Mouse (Mus musculus) embryonic facial prominence, embryonic 13.5 days (tissue): ENCODE results near the gene Ppt1. TPM values are rescaled to one million over a fixed set of nuclear protein-coding genes. Genes with fewer than 3 reads are reported as not detected.
A peak's percentile ranks its signal among the peaks of the same experiment; 100 is the strongest.

ENCODE experiments used
- ATAC-seq: fragments of 200-750 bp; cut with Nextera tagmentation; 2 replicates; pipeline ENCODE4 v1.8.0; 2017; ENCODE audit warnings: low read depth; ENCODE audit not compliant: insufficient number of reproducible peaks, insufficient read depth, low FRiP score, low TSS enrichment
- H3K27ac ChIP-seq: fragments of 300-500 bp; sonication (generic); 2 replicates; pipeline ENCODE4 v1.5.1; 2015; ENCODE audit warnings: moderate library complexity, mild to moderate bottlenecking, inconsistent platforms
- H3K27me3 ChIP-seq: fragments of 300-500 bp; sonication (generic); 2 replicates; pipeline ENCODE4 v1.6.1; 2015; ENCODE audit warnings: mild to moderate bottlenecking, inconsistent platforms
- H3K36me3 ChIP-seq: fragments of 300-500 bp; sonication (generic); 2 replicates; pipeline ENCODE4 v1.6.1; 2015; ENCODE audit warnings: mild to moderate bottlenecking, inconsistent platforms
- H3K4me1 ChIP-seq: fragments of 300-500 bp; sonication (generic); 2 replicates; pipeline ENCODE4 v1.6.1; 2015; ENCODE audit warnings: inconsistent platforms
- H3K4me2 ChIP-seq: fragments of 300-500 bp; sonication (generic); 2 replicates; pipeline ENCODE4 v1.6.1; 2015; ENCODE audit warnings: moderate library complexity, mild to moderate bottlenecking, inconsistent platforms
- H3K4me3 ChIP-seq: fragments of 300-500 bp; sonication (generic); 2 replicates; pipeline ENCODE4 v1.5.1; 2015; ENCODE audit warnings: mild to moderate bottlenecking, inconsistent platforms
- H3K9ac ChIP-seq: fragments of 300-500 bp; sonication (generic); 2 replicates; pipeline ENCODE4 v1.6.1; 2015; ENCODE audit warnings: mild to moderate bottlenecking, inconsistent platforms
- H3K9me3 ChIP-seq: fragments of 300-500 bp; sonication (generic); 2 replicates; pipeline ENCODE4 v1.6.1; 2016; ENCODE audit warnings: inconsistent platforms
- WGBS: fragments of 180-500 bp; shearing (Covaris S2); methylation state at CpG from one replicate; pipeline ENCODE4 v1.1.7; 2015; ENCODE audit warnings: mixed read lengths; 5-methylcytosine and 5-hydroxymethylcytosine counted together
- polyA plus RNA-seq: library from polyadenylated mRNA; unstranded; fragments of >200 nt; fragmentation: Nextera tagmentation; extraction: Ambion mirVana; gene quantifications from 2 replicates; pipeline ENCODE4 v1.2.1, GENCODE M21; 2015

Ppt1 gene
- polyA plus RNA-seq, 1 experiment from 2014 or later, result 81.7 TPM

DNA sequence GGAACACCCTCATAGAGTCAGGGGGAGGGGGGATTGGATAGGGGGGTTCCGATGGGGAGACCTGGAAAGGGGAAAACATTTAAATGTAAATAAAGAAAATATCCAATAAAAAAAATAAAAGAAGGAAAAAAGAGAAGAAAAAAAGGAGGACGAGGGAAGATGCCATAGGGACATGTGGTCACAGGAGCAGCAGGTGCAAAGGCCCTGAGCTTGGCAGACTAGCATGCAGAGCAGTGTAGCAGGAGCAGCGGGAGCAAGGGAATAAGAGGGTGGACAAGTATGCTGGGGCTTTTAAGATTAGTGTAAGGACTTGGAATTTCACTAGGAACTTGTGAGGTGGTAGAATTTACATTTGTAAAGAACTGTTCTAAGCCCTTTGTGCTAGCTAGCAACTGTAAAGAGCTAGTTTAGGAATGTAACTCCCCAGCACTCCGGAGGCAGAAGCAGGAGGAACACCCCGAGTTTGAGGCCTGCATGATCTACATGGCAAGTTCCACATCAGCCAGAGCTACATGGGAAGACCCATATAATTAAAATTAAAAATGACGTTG is 1.2 kb downstream of the Ppt1 start:
- H3K4me3 ChIP-seq, result no peak overlapping the region
- peaks cover 17% of the 10 kb centered on the region for H3K4me1 ChIP-seq
- 75% methylated on average over 6 of the region's 6 CpGs for WGBS
- no peak overlapping the region for H3K27ac ChIP-seq
- peaks cover 14% of the 10 kb centered on the region for H3K36me3 ChIP-seq
- H3K9ac ChIP-seq, result no peak overlapping the region
- H3K9me3 ChIP-seq, result no peaks in the 10 kb centered on the region
- peak overlapping the region; percentile 85 for H3K4me2 ChIP-seq
- ATAC-seq, result no peak
- H3K27me3 ChIP-seq, result no peaks in the 10 kb centered on the region

DNA sequence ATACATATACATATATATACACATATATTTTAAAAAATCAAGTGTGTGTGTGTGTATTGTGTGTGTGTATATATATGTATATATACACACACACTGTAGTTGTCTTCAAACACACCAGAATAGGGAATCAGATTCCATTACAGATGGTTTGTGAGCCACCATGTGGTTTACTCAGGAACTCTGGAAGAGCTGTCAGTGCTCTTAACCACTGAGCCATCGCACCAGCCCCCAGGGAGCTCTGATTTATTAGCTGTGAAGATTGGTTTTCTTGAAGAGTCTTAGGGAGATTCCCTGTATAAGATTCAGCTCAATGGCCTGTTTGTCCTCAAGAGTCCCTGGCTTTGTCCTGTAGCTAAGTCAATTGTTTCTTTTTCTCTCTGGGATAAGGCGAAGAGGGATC is 2.0 kb downstream of the Ppt1 start:
- no peak for ATAC-seq
- Histone ChIP-seq H3K27me3 (no peaks in the 10 kb centered on the region), H3K4me2 (no peak overlapping the region), H3K4me3 (no peak overlapping the region), H3K4me1 (peaks cover 17% of the 10 kb centered on the region), H3K27ac (no peak overlapping the region), H3K36me3 (peaks cover 15% of the 10 kb centered on the region), H3K9ac (no peak overlapping the region), H3K9me3 (no peaks in the 10 kb centered on the region)
- WGBS, result 75% methylated on average over 2 of the region's 2 CpGs

DNA sequence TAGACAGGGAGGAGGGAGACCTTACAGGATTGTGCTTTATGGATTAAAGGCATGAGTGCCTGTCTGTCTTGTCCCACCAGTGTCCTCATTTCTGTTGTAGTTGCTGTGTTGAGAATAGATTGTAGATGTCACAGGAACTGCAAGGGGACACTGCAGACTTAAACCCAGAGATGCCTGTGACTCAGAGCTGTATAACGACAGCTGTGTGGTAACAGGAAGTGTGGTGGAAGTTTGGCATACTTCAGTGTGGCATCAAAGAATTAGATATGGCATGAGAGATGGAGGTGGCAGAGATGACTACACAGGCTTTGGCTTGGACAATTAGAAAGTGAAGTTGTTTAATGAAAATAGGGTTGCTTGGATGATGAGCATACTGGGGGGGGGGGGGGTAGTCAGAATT is 2.4 kb downstream of the Ppt1 start:
- Histone ChIP-seq H3K4me3 (no peak overlapping the region), H3K36me3 (peaks cover 15% of the 10 kb centered on the region), H3K4me1 (peaks cover 17% of the 10 kb centered on the region), H3K4me2 (no peak overlapping the region), H3K9ac (no peak overlapping the region), H3K9me3 (no peaks in the 10 kb centered on the region), H3K27me3 (no peaks in the 10 kb centered on the region), H3K27ac (no peak overlapping the region)
- WGBS, result 63% methylated on average over 1 of the region's 1 CpGs
- no peak for ATAC-seq

DNA sequence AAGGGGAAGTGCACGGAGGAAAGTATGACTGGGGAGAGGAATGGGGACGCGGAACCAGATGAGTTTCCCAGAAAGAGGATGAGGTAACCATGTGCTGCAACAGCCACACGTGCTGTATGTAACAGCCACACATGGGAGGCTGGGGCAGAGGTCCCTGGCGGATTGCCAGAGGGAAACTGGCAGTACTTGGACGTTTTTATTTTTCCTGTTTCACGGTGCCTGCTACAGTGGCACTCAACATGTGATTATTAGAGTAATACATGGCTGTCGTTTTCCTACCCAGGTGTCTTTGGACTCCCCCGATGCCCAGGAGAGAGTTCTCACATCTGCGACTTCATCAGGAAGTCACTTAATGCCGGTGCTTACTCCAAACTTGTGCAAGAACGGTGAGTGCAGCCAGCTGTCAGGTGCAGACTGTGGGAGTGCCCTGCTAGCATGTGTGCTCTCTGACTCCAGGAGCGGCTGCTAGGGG is 12.1 kb downstream of the Ppt1 start:
- Histone ChIP-seq H3K4me2 (no peak overlapping the region), H3K9me3 (no peaks in the 10 kb centered on the region), H3K36me3 (peaks cover 72% of the 10 kb centered on the region), H3K27ac (no peak overlapping the region), H3K4me3 (no peak overlapping the region), H3K4me1 (no peaks in the 10 kb centered on the region), H3K9ac (no peak overlapping the region), H3K27me3 (no peaks in the 10 kb centered on the region)
- 78% methylated on average over 13 of the region's 13 CpGs for WGBS
- ATAC-seq, result no peak

DNA sequence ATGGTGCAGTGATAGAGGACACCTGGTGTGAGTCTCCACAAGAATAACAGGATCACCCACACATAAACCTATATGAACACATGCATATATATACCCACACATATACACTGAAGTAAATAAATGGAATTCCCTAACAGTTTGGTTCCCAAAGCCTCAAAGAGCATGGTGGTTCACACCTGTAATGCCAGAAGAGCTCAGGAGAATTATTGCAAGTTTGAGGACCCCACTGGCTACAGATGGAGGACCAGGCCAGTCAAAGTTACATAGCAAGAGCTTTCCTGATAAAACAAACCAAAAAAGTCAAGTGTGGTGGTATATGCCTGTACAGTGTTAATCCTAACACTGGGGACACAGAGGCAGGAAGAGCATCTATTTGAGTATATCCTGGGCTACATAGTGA is 15.5 kb downstream of the Ppt1 start:
- Histone ChIP-seq H3K36me3 (peaks cover 78% of the 10 kb centered on the region), H3K4me2 (no peak overlapping the region), H3K9me3 (no peaks in the 10 kb centered on the region), H3K9ac (no peak overlapping the region), H3K4me3 (no peak overlapping the region), H3K27me3 (no peaks in the 10 kb centered on the region), H3K27ac (no peak overlapping the region), H3K4me1 (no peaks in the 10 kb centered on the region)
- no peak for ATAC-seq

GRCm38 (mm10) chr4:122853691-122854090 is 17.6 kb downstream of the Ppt1 start:
- WGBS, result 74% methylated on average over 2 of the region's 2 CpGs
- H3K27me3 ChIP-seq, result no peaks in the 10 kb centered on the region
- no peak overlapping the region for H3K4me3 ChIP-seq
- H3K9ac ChIP-seq, result no peak overlapping the region
- no peak overlapping the region for H3K4me2 ChIP-seq
- H3K36me3 ChIP-seq, result peaks cover 78% of the 10 kb centered on the region
- no peak overlapping the region for H3K27ac ChIP-seq
- ATAC-seq, result no peak
- H3K4me1 ChIP-seq, result no peaks in the 10 kb centered on the region
- no peaks in the 10 kb centered on the region for H3K9me3 ChIP-seq

- H3K9me3 ChIP-seq, result no peaks in the 10 kb centered on the region
Observed at GRCm38 (mm10) chr4:122854770-122855169, 18.7 kb downstream of the Ppt1 start.

GRCm38 (mm10) chr4:122857909-122858308 is 21.9 kb downstream of the Ppt1 start:
- Histone ChIP-seq H3K27me3 (no peaks in the 10 kb centered on the region), H3K9ac (no peak overlapping the region), H3K4me2 (no peak overlapping the region), H3K27ac (no peak overlapping the region), H3K4me3 (no peak overlapping the region), H3K9me3 (no peaks in the 10 kb centered on the region), H3K4me1 (no peaks in the 10 kb centered on the region), H3K36me3 (peaks cover 85% of the 10 kb centered on the region)
- no peak for ATAC-seq
- 48% methylated on average over 2 of the region's 2 CpGs for WGBS

More at GRCm38 (mm10) chr4:122854770-122855169, 18.7 kb downstream of the Ppt1 start:
- Histone ChIP-seq H3K4me1 (no peaks in the 10 kb centered on the region), H3K36me3 (peaks cover 78% of the 10 kb centered on the region), H3K27ac (no peak overlapping the region), H3K4me2 (no peak overlapping the region), H3K9ac (no peak overlapping the region), H3K4me3 (no peak overlapping the region), H3K27me3 (no peaks in the 10 kb centered on the region)
- 88% methylated on average over 4 of the region's 4 CpGs for WGBS
- no peak for ATAC-seq

- H3K4me2 ChIP-seq, result no peak overlapping the region
- no peak overlapping the region for H3K4me3 ChIP-seq
- H3K36me3 ChIP-seq, result peaks cover 88% of the 10 kb centered on the region
- ATAC-seq, result no peak
- H3K27me3 ChIP-seq, result no peaks in the 10 kb centered on the region
- no peaks in the 10 kb centered on the region for H3K9me3 ChIP-seq
- no peak overlapping the region for H3K27ac ChIP-seq
- WGBS, result 68% methylated on average over 6 of the region's 6 CpGs
- H3K4me1 ChIP-seq, result no peaks in the 10 kb centered on the region
- H3K9ac ChIP-seq, result peak overlapping the region; percentile 4; the same call in 1 of the 2 replicates
Observed at GRCm38 (mm10) chr4:122859096-122859674, 23.1 kb downstream of the Ppt1 start.

- Histone ChIP-seq H3K4me3 (no peak overlapping the region), H3K9ac (no peak overlapping the region), H3K4me2 (no peak overlapping the region), H3K36me3 (peaks cover 87% of the 10 kb centered on the region), H3K9me3 (no peaks in the 10 kb centered on the region), H3K27ac (no peak overlapping the region), H3K27me3 (no peaks in the 10 kb centered on the region), H3K4me1 (no peaks in the 10 kb centered on the region)
- ATAC-seq, result no peak
- 89% methylated on average over 4 of the region's 4 CpGs for WGBS
Observed at GRCm38 (mm10) chr4:122861836-122862235, 25.8 kb downstream of the Ppt1 start.

- no peak for ATAC-seq
- H3K36me3 ChIP-seq, result peaks cover 80% of the 10 kb centered on the region
- 91% methylated on average over 1 of the region's 1 CpGs for WGBS
- no peak overlapping the region for H3K9ac ChIP-seq
- H3K27ac ChIP-seq, result no peak overlapping the region
- no peaks in the 10 kb centered on the region for H3K4me1 ChIP-seq
- no peak overlapping the region for H3K4me3 ChIP-seq
- H3K9me3 ChIP-seq, result no peaks in the 10 kb centered on the region
- no peak overlapping the region for H3K4me2 ChIP-seq
- H3K27me3 ChIP-seq, result no peaks in the 10 kb centered on the region
Observed at GRCm38 (mm10) chr4:122868041-122868440, 32.0 kb downstream of the Ppt1 start.

GRCm38 (mm10) chr4:122870027-122870426 is 34.0 kb downstream of the Ppt1 start:
- ATAC-seq, result no peak
- no peaks in the 10 kb centered on the region for H3K4me1 ChIP-seq
- H3K36me3 ChIP-seq, result peaks cover 61% of the 10 kb centered on the region
- H3K9me3 ChIP-seq, result no peaks in the 10 kb centered on the region
- no peak overlapping the region for H3K9ac ChIP-seq
- H3K27me3 ChIP-seq, result no peaks in the 10 kb centered on the region
- H3K4me2 ChIP-seq, result no peak overlapping the region
- no peak overlapping the region for H3K4me3 ChIP-seq
- H3K27ac ChIP-seq, result no peak overlapping the region
